Mouse (Mus musculus) left cerebral cortex, adult 8-10 months (tissue): ENCODE data around the gene Gm960. TPM values are rescaled to one million over a fixed set of nuclear protein-coding genes. Genes with fewer than 3 reads are reported as not detected.
A peak's percentile ranks its signal among the peaks of the same experiment; 100 is the strongest.
"Not testable (repeated sequence)": the region's sequence is repeated elsewhere in the genome, so short reads cannot be mapped to it uniquely, and the experiment has no call there.

ENCODE experiments used
- DNase-seq, 2 experiments: peaks; one replicate each; pipeline ENCODE4 v3.0.0; 2022; ENCODE audit warnings: low spot score in 2 of 2
- microRNA-seq, 2 experiments: library from miRNA; unstranded; fragments of <30 nt; microRNA quantifications; one replicate each; pipeline ENCODE4 v1.2.0; 2022
- total RNA-seq, 4 experiments: library from RNA; stranded (reverse); gene quantifications; 2 replicates each; pipeline ENCODE4 v1.2.4; 2022

Gene Gm960
- total RNA-seq, 4 experiments from 2014 or later = 1.4 to 4.5 (median 2.2) TPM

- DNase-seq = no peak
Measured at GRCm38 (mm10) chr19:4593792-4594522, 104.5 kb downstream of the Gm960 start.

DNA sequence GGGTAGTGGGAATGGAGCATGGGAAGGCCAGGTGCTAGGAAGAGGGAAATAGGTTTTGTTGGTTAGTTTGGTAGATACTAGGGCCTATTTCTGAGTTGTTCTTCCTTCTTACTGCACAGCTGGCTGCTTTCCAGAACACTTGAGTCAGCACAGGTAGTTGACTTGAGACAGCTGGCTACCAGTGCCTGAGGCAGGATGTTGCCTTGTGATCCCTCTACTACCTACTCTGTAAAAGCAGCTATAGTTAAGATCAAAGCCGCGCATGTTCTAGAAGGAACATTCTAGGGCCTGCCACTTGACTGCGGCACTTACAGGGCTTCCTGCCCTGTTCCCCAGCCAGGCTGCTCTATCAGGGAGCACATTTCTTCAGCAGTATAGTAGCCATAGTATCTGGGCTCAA lies 108.4 kb downstream of the Gm960 start:
- no peak for DNase-seq

DNA sequence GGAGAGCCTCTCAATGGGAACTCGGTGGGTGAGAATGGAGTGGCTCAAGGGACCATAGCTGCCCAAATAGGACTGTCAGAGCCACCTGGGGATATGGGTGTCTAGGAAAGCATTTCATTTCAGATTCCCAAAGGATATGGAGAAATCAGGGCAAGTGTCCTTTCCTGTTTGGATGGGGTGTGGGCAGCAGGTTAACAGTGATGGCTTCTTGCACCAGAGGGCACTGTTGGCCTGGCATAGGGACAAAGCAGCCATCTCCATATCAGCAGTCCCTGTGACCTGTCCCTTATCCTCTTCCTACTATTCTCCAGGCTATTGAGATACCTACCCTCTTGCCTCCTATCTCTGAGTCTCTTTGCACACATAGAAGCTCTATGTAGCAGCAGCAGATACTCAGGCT lies 109.4 kb downstream of the Gm960 start:
- DNase-seq = no peak

- no peak for DNase-seq
Measured at GRCm38 (mm10) chr19:4588430-4588829, 110.0 kb downstream of the Gm960 start.

DNA sequence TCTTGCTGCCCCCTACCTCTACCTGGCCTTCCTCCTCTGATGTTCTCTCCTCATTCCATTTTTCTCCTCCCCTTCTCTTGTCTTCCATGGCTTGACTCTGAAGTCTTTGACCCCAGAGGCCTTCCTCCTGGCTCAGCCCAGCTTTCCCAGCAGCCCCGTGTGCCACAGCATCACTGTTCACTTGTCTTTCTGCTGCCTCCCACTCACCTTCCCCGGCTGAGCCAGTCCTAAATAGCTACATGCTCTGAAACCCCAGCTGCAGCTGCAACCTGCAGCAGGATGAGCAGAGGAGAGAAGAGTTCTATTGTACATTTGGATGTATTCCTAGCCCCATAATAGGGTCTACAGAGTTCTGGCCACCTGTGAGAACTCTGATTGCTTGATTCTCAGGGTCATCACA lies 111.0 kb downstream of the Gm960 start:
- peak in 1 of 2 experiments; percentile 47 for DNase-seq

DNA sequence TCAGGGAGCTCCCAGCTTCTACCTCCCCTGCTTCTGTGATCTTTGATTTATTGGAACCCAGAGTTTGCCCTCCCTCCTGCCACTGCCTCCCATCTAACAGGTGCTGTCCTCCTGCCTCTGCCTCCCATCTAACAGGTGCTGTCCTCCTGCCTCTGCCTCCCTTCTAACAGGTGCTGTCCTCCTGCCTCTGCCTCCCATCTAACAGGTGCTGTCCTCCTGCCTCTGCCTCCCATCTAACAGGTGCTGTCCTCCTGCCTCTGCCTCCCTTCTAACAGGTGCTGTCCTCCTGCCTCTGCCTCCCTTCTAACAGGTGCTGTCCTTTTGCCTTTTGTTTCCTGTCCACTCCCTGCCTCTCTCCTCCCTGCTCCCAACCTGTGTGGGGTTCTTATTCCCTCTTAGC lies 111.7 kb downstream of the Gm960 start:
- DNase-seq = not testable (repeated sequence)

DNA sequence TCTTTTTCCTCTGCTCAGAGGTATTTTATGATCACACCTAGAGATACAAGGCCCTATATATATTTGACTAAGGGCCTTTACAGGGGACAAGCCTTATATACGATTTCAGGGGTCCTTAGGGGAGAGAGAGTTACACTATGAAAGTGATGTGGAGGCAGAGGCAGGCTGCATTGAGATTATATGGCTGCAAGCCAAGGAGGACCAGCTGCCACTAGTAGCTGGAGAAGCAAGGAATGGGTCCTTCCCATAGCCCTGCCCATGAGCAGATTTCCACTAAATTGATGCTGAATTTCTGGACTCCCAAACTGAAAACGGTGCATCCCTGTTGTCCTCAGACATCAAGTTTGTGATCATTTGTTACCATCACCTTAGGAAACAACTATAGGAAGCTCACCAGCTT lies 114.6 kb downstream of the Gm960 start:
- DNase-seq = no peak

DNA sequence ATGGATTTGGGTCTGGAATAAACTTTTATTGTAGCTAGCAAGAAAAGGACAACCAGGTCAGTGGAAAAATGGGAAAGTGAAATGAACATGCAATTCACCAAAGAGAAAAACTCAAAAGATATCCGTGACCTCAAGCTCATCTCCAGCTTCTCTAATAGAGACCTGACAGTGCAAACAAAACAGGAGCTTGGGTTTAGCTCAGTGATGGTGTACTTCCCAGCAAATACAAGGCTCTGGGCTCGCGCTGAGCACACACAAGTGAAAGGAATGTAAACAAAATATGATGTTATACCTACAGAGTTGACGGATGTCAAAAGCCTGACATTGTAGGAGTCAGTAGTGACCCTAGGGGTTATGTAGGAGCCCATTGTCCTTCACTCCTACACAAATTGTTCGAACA lies 119.2 kb downstream of the Gm960 start:
- no peak for DNase-seq

DNA sequence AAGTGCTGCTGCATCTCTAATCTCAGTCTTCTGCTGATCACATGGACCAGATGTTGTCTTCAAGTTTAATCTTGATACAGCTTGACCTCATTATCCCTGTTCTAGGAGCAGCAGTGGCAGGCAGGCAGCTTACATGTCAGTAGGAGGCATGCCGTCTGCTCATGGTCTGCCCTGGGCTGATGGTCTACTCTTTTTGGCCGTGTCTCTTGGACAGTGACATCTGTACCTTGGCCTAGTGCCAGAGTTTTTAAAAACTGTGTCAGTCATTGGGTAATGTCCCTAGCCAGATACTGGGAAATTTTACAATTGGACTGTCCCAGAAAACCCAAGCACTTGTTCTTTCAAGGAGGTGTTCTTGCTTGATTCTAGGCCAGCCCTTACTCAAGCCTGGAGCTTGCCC lies 119.7 kb downstream of the Gm960 start:
- DNase-seq = no peak

Small RNA genes within 50 kb of the gene (microRNA-seq; reads per million reads assigned to microRNA genes)
- 1.8 to 5.0 reads per million in 2 experiments for gene Mir6986

Other genes with a start within 250 kb of the Gm960 start
- 10 to 100 TPM; 37.0 to 40.8 (median 38.8) TPM for gene Syt12, start 221.2 kb downstream of the Gm960 start, total RNA-seq
- not detected for gene 2010003K11Rik, start 200.1 kb downstream of the Gm960 start, total RNA-seq
- 10 to 100 TPM; 75.7 to 85.2 (median 81.3) TPM for gene Pcx, start 188.2 kb downstream of the Gm960 start, total RNA-seq
- 10 to 100 TPM; 35.4 to 42.1 (median 39.5) TPM for gene Lrfn4, start 83.0 kb downstream of the Gm960 start, total RNA-seq
- gene Rce1, start 73.0 kb downstream of the Gm960 start, total RNA-seq = 10 to 100 TPM; 24.8 to 27.5 (median 25.1) TPM
- gene Sptbn2, start 12.5 kb upstream of the Gm960 start, total RNA-seq = 100 to 1,000 TPM; 453 to 534 (median 492) TPM
- 10 to 100 TPM; 15.0 to 17.9 (median 16.4) TPM for gene Rbm4b, start 57.8 kb upstream of the Gm960 start, total RNA-seq
- gene Rbm4, start 95.2 kb upstream of the Gm960 start, total RNA-seq = 100 to 1,000 TPM in 1 of 4 experiments, 10 to 100 TPM in 3; 84.7 to 114 (median 94.1) TPM
- gene Gm21992, start 112.9 kb upstream of the Gm960 start, total RNA-seq = 10 to 100 TPM; 25.1 to 31.9 (median 29.8) TPM
- 10 to 100 TPM; 33.9 to 49.3 (median 43.7) TPM for gene Rbm14, start 113.0 kb upstream of the Gm960 start, total RNA-seq
- 10 to 100 TPM; 30.1 to 35.8 (median 33.5) TPM for gene Ccs, start 140.7 kb upstream of the Gm960 start, total RNA-seq
- 1 to 10 TPM; 2.3 to 3.1 (median 2.6) TPM for gene Ccdc87, start 140.7 kb upstream of the Gm960 start, total RNA-seq
- gene Ctsf, start 156.5 kb upstream of the Gm960 start, total RNA-seq = 100 to 1,000 TPM; 107 to 126 (median 122) TPM
- 1 to 10 TPM; 1.2 to 5.7 (median 3.2) TPM for gene Actn3, start 179.2 kb upstream of the Gm960 start, total RNA-seq
- gene Zdhhc24, start 180.0 kb upstream of the Gm960 start, total RNA-seq = 10 to 100 TPM; 22.4 to 30.1 (median 23.7) TPM
- 10 to 100 TPM; 32.5 to 38.2 (median 36.5) TPM for gene Bbs1, start 208.0 kb upstream of the Gm960 start, total RNA-seq
- 10 to 100 TPM; 39.2 to 45.0 (median 41.7) TPM for gene Dpp3, start 229.6 kb upstream of the Gm960 start, total RNA-seq
- 10 to 100 TPM; 25.3 to 33.8 (median 30.9) TPM for gene Peli3, start 244.5 kb upstream of the Gm960 start, total RNA-seq